Mouse (Mus musculus) neural tube, embryonic 11.5 days (tissue): ENCODE data around the gene Angptl7. TPM values are rescaled to one million over a fixed set of nuclear protein-coding genes. Genes with fewer than 3 reads are reported as not detected.

Experiments used
- ATAC-seq: fragments of 200-750 bp; cut with Nextera tagmentation; 2 replicates; pipeline ENCODE4 v1.8.0; 2017; ENCODE audit warnings: moderate number of reproducible peaks, mild to moderate bottlenecking, moderate TSS enrichment, moderate library complexity; ENCODE audit not compliant: insufficient read depth, low FRiP score, low TSS enrichment
- DNase-seq: peaks from one replicate; pipeline ENCODE4 v3.0.0-alpha.2; 2015; ENCODE audit warnings: low spot score
- H3K27ac ChIP-seq: fragments of 300-500 bp; sonication (generic); 2 replicates; pipeline ENCODE4 v1.5.1; 2014; ENCODE audit warnings: low read depth, mild to moderate bottlenecking, low read length
- H3K27me3 ChIP-seq: fragments of 300-500 bp; sonication (generic); 2 replicates; pipeline ENCODE4 v1.6.1; 2014; ENCODE audit warnings: mild to moderate bottlenecking, low read length, mixed read lengths; ENCODE audit not compliant: control insufficient read depth, insufficient read depth
- H3K36me3 ChIP-seq: fragments of 300-500 bp; sonication (generic); 2 replicates; pipeline ENCODE4 v1.6.1; 2014; ENCODE audit warnings: mild to moderate bottlenecking, low read length, moderate library complexity, mixed read lengths; ENCODE audit not compliant: control insufficient read depth, insufficient read depth
- H3K4me1 ChIP-seq: fragments of 300-500 bp; sonication (generic); 2 replicates; pipeline ENCODE4 v1.6.1; 2014; ENCODE audit warnings: low read length, mixed read lengths; ENCODE audit not compliant: control insufficient read depth, insufficient read depth
- H3K4me2 ChIP-seq: fragments of 300-500 bp; sonication (generic); 2 replicates; pipeline ENCODE4 v1.6.1; 2014; ENCODE audit warnings: low read depth, mild to moderate bottlenecking, moderate library complexity
- H3K4me3 ChIP-seq: fragments of 300-500 bp; sonication (generic); 2 replicates; pipeline ENCODE4 v1.5.1; 2014; ENCODE audit warnings: low read depth, low read length
- H3K9ac ChIP-seq: fragments of 300-500 bp; sonication (generic); 2 replicates; pipeline ENCODE4 v1.6.1; 2014; ENCODE audit warnings: mild to moderate bottlenecking, low read length
- H3K9me3 ChIP-seq: fragments of 300-500 bp; sonication (generic); 2 replicates; pipeline ENCODE4 v1.6.1; 2016; ENCODE audit warnings: low read length; ENCODE audit not compliant: control insufficient read depth
- WGBS: fragments of 180-500 bp; shearing (Covaris S2); extraction: QIAGEN DNeasy Blood & Tissue Kit; methylation state at CpG from one replicate; pipeline ENCODE4 v1.1.7; 2014; 5-methylcytosine and 5-hydroxymethylcytosine counted together
- polyA plus RNA-seq: library from polyadenylated mRNA; unstranded; fragments of >200 nt; fragmentation: Nextera tagmentation; extraction: Ambion mirVana; gene quantifications from 2 replicates; pipeline ENCODE4 v1.2.1, GENCODE M21; 2014

Gene Angptl7
- polyA plus RNA-seq, 1 experiment from 2014 or later = 0.31 TPM

- no peak overlapping the region for H3K4me2 ChIP-seq
- no peaks in the 10 kb centered on the region for H3K4me1 ChIP-seq
- no peak overlapping the region for H3K27ac ChIP-seq
- ATAC-seq (no peak), DNase-seq (no peak)
- no peaks in the 10 kb centered on the region for H3K27me3 ChIP-seq
- H3K9ac ChIP-seq = no peak overlapping the region
- WGBS = 79% methylated on average over 2 of the region's 2 CpGs
- H3K36me3 ChIP-seq = peaks cover 33% of the 10 kb centered on the region
- no peaks in the 10 kb centered on the region for H3K9me3 ChIP-seq
- no peak overlapping the region for H3K4me3 ChIP-seq
Measured at GRCm38 (mm10) chr4:148487841-148488240, 12.4 kb downstream of the Angptl7 start.

GRCm38 (mm10) chr4:148484511-148484910 is 15.7 kb downstream of the Angptl7 start:
- no peak overlapping the region for H3K4me3 ChIP-seq
- peaks cover 24% of the 10 kb centered on the region for H3K36me3 ChIP-seq
- no peaks in the 10 kb centered on the region for H3K4me1 ChIP-seq
- 96% methylated on average over 12 of the region's 12 CpGs for WGBS
- DNase-seq (no peak), ATAC-seq (no peak)
- H3K9ac ChIP-seq = no peak overlapping the region
- H3K4me2 ChIP-seq = no peak overlapping the region
- H3K9me3 ChIP-seq = no peaks in the 10 kb centered on the region
- no peaks in the 10 kb centered on the region for H3K27me3 ChIP-seq
- no peak overlapping the region for H3K27ac ChIP-seq

GRCm38 (mm10) chr4:148481557-148482168 is 18.6 kb downstream of the Angptl7 start:
- Histone ChIP-seq H3K4me1 (no peaks in the 10 kb centered on the region), H3K27me3 (no peaks in the 10 kb centered on the region), H3K4me3 (no peak overlapping the region), H3K36me3 (peaks cover 15% of the 10 kb centered on the region), H3K27ac (no peak overlapping the region), H3K9me3 (no peaks in the 10 kb centered on the region), H3K4me2 (no peak overlapping the region), H3K9ac (no peak overlapping the region)
- WGBS = 87% methylated on average over 2 of the region's 2 CpGs
- ATAC-seq = no peak
- DNase-seq = no peak

DNA sequence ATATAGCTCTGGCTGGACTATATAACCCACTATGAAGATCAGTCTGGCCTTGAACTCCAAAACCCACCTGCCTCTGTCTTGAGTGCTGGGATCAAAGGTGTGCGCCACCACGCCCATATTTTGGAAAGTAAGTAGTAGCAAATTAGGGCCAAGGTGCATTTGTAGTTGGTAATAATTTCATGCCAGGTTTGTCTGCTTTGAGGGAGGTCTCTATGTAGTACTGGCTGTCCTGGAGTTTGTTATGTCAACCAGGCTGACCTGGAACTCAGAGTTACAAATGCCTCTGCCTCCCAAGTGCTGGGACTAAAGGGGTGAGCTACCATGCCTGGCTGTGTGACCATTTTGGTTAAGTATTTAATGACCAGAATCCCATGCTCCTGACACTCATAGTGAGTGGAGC is 20.0 kb downstream of the Angptl7 start:
- ATAC-seq = no peak
- Histone ChIP-seq H3K9ac (no peak overlapping the region), H3K27me3 (no peaks in the 10 kb centered on the region), H3K4me3 (no peak overlapping the region), H3K27ac (no peak overlapping the region), H3K9me3 (no peaks in the 10 kb centered on the region), H3K4me2 (no peak overlapping the region), H3K4me1 (no peaks in the 10 kb centered on the region), H3K36me3 (peaks cover 13% of the 10 kb centered on the region)
- WGBS = 89% methylated on average over 2 of the region's 2 CpGs
- no peak for DNase-seq

DNA sequence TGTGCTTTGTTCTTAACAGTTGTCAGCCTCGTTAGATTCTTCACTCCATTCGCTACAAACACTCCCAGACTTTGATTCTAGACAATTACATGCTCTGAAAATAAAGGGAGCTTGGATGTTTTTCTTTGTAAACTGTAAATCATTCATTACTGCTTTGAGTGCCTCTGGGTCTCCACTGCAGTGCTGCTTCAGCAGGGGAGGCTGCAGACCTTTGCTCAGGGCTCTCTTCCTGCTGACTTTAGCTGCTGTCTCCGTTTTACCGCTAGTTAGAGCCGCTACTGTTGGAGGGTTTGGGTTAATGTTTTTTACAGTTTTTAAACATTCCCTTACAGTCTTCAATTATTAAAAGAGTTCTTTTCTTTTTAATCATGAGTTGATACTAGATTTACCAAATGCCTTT is 26.8 kb downstream of the Angptl7 start:
- peaks cover 7% of the 10 kb centered on the region; the same call in 1 of the 2 replicates for H3K4me1 ChIP-seq
- H3K9me3 ChIP-seq = no peaks in the 10 kb centered on the region
- 61% methylated on average over 5 of the region's 5 CpGs for WGBS
- no peak overlapping the region for H3K4me2 ChIP-seq
- DNase-seq (no peak), ATAC-seq (no peak)
- no peak overlapping the region for H3K27ac ChIP-seq
- peaks cover 23% of the 10 kb centered on the region for H3K36me3 ChIP-seq
- no peaks in the 10 kb centered on the region for H3K27me3 ChIP-seq
- H3K4me3 ChIP-seq = no peak overlapping the region
- H3K9ac ChIP-seq = no peak overlapping the region

- Histone ChIP-seq H3K9me3 (no peaks in the 10 kb centered on the region), H3K27me3 (no peaks in the 10 kb centered on the region), H3K4me1 (peaks cover 7% of the 10 kb centered on the region; the same call in 1 of the 2 replicates), H3K36me3 (peaks cover 26% of the 10 kb centered on the region), H3K4me3 (no peak overlapping the region), H3K4me2 (no peak overlapping the region), H3K27ac (no peak overlapping the region), H3K9ac (no peak overlapping the region)
- ATAC-seq (no peak), DNase-seq (no peak)
- 91% methylated on average over 8 of the region's 8 CpGs for whole genome bisulfite sequencing
Measured at GRCm38 (mm10) chr4:148472436-148473174, 27.7 kb downstream of the Angptl7 start.

DNA sequence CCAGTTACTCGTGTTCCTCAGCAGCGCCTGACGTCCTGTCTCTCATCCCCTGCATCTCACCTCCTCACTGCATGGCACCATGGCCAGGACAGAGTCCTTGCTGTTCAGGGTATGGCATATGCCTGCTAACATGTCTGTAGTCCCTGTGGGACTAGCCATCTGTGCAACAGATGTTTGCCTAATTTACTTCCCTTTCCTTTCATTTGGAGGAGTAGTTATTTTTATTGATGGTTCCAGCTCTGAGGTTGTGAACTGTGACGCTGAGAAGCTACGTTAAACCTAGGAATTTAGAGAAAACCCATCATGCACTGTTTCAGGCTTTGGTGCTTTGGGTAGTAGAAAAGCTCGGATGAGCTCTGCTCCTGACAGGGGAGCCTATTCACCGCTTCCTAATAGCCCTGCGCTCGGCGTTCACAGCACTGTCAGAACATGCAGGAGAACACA is 28.9 kb downstream of the Angptl7 start:
- peaks cover 7% of the 10 kb centered on the region; the same call in 1 of the 2 replicates for H3K4me1 ChIP-seq
- no peak overlapping the region for H3K4me3 ChIP-seq
- no peaks in the 10 kb centered on the region for H3K27me3 ChIP-seq
- DNase-seq = no peak
- H3K36me3 ChIP-seq = peaks cover 29% of the 10 kb centered on the region
- H3K9ac ChIP-seq = no peak overlapping the region
- ATAC-seq = no peak
- no peak overlapping the region for H3K27ac ChIP-seq
- no peak overlapping the region for H3K4me2 ChIP-seq
- 59% methylated on average over 10 of the region's 10 CpGs for WGBS
- H3K9me3 ChIP-seq = no peaks in the 10 kb centered on the region

DNA sequence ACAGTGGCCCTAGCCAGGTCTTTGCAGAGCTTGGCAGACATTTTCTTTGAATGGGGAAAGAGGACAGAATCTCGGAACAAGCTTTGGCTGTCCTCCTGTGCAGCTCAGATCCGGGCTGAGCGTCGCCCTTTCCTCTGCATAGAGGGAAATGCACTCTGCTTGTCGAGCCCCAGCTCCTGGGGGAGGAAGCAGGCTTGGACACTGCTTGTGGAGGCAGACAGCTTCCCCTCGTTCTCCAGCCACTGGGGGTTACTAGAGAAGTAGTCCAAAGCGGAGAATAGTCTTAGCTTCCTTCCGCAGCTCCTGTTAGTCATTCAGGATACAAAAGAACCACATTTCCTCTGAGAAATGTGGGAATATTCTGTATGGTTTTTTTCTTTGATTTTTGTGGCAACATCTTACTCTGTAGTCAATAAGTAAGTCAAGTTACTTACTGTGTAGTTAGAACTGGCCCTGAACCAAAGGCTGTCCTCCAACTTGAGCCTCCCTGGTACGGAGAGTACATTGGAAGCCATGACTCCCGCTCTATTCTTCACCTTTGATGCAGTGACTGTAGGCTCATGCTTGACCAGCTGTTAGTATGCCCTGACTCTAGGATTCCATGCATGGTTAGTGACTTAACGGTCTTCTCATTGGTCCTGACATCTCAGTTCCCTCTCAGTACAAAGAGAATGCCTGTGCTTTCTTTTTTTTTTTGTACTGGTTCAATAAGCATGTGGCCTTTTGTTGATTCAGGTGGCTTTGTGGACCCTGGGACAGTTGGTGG is 30.6 kb downstream of the Angptl7 start:
- Histone ChIP-seq H3K4me3 (no peak overlapping the region), H3K36me3 (peaks cover 33% of the 10 kb centered on the region), H3K27ac (no peak overlapping the region), H3K4me2 (no peak overlapping the region), H3K4me1 (peaks cover 7% of the 10 kb centered on the region; the same call in 1 of the 2 replicates), H3K9ac (no peak overlapping the region), H3K27me3 (no peaks in the 10 kb centered on the region), H3K9me3 (no peaks in the 10 kb centered on the region)
- ATAC-seq = no peak
- no peak for DNase-seq
- WGBS = 81% methylated on average over 11 of the region's 11 CpGs
